Mouse (Mus musculus): ENCODE measurements at regions not wholly inside any gene's neighbourhood (a gene's known extent, or its start where the extent isn't known, plus 50 kb on each side); places are given as distances from the start of the nearest gene placed in this dataset.

- Histone ChIP-seq H3K9me3 (ENCODE audit: control insufficient read depth, low read length) (no peaks in the 10 kb centered on the region), H3K4me1 (replicated peaks; ENCODE audit: control insufficient read depth, insufficient read depth, low read length) (no peaks in the 10 kb centered on the region), H3K36me3 (ENCODE audit: control insufficient read depth, insufficient read depth, low read length) (no peaks in the 10 kb centered on the region), H3K4me2 (no peak overlapping the region), H3K4me3 (ENCODE audit: low read depth, low read length) (no peak overlapping the region), H3K27ac (ENCODE audit: low read depth, low read length) (no peak overlapping the region), H3K27me3 (replicated peaks; ENCODE audit: control insufficient read depth, insufficient read depth, low read length) (no peaks in the 10 kb centered on the region), H3K9ac (ENCODE audit: low read depth, low read length) (no peak overlapping the region)
- ATAC-seq (replicated peaks; ENCODE audit: low FRiP score): no peak
- 88% methylated on average over 3 of the region's 3 CpGs for WGBS
- no peak for DNase-seq (ENCODE audit: low spot score)
These were observed 404.2 kb upstream of the Cntn3 start for GRCm38 (mm10) chr6:102977122-102977521.

GRCm38 (mm10) chr6:103023326-103023725, 450.4 kb upstream of the Cntn3 start:
- Histone ChIP-seq H3K36me3 (ENCODE audit: control insufficient read depth, insufficient read depth, low read length) (no peaks in the 10 kb centered on the region), H3K9me3 (ENCODE audit: control insufficient read depth, low read length) (no peaks in the 10 kb centered on the region), H3K4me3 (ENCODE audit: low read depth, low read length) (no peak overlapping the region), H3K27me3 (replicated peaks; ENCODE audit: control insufficient read depth, insufficient read depth, low read length) (no peaks in the 10 kb centered on the region), H3K27ac (ENCODE audit: low read depth, low read length) (no peak overlapping the region), H3K4me2 (no peak overlapping the region), H3K9ac (ENCODE audit: low read depth, low read length) (no peak overlapping the region), H3K4me1 (replicated peaks; ENCODE audit: control insufficient read depth, insufficient read depth, low read length) (no peaks in the 10 kb centered on the region)
- 60% methylated on average over 2 of the region's 2 CpGs for WGBS
- ATAC-seq (replicated peaks; ENCODE audit: low FRiP score) (no peak), DNase-seq (ENCODE audit: low spot score) (no peak)

- DNase-seq (ENCODE audit: low spot score): no peak
- Histone ChIP-seq H3K9me3 (ENCODE audit: control insufficient read depth, low read length) (no peaks in the 10 kb centered on the region), H3K4me3 (ENCODE audit: low read depth, low read length) (no peak overlapping the region), H3K27me3 (replicated peaks; ENCODE audit: control insufficient read depth, insufficient read depth, low read length) (no peaks in the 10 kb centered on the region), H3K4me1 (replicated peaks; ENCODE audit: control insufficient read depth, insufficient read depth, low read length) (no peaks in the 10 kb centered on the region), H3K36me3 (ENCODE audit: control insufficient read depth, insufficient read depth, low read length) (no peaks in the 10 kb centered on the region), H3K9ac (ENCODE audit: low read depth, low read length) (no peak overlapping the region), H3K27ac (ENCODE audit: low read depth, low read length) (no peak overlapping the region), H3K4me2 (no peak overlapping the region)
- ATAC-seq (replicated peaks; ENCODE audit: low FRiP score): no peak
- 71% methylated on average over 2 of the region's 2 CpGs for WGBS
These were observed 451.1 kb upstream of the Cntn3 start for GRCm38 (mm10) chr6:103024006-103024405.

GRCm38 (mm10) chr6:103028150-103028549, 455.2 kb upstream of the Cntn3 start:
- no peak overlapping the region for H3K27ac ChIP-seq (ENCODE audit: low read depth, low read length)
- WGBS: 80% methylated on average over 1 of the region's 1 CpGs
- H3K9me3 ChIP-seq (ENCODE audit: control insufficient read depth, low read length): no peaks in the 10 kb centered on the region
- H3K36me3 ChIP-seq (ENCODE audit: control insufficient read depth, insufficient read depth, low read length): no peaks in the 10 kb centered on the region
- H3K9ac ChIP-seq (ENCODE audit: low read depth, low read length): no peak overlapping the region
- no peak for ATAC-seq (replicated peaks; ENCODE audit: low FRiP score)
- H3K4me1 ChIP-seq (replicated peaks; ENCODE audit: control insufficient read depth, insufficient read depth, low read length): no peaks in the 10 kb centered on the region
- H3K4me3 ChIP-seq (ENCODE audit: low read depth, low read length): no peak overlapping the region
- DNase-seq (ENCODE audit: low spot score): no peak
- no peak overlapping the region for H3K4me2 ChIP-seq
- no peaks in the 10 kb centered on the region for H3K27me3 ChIP-seq (replicated peaks; ENCODE audit: control insufficient read depth, insufficient read depth, low read length)

- Histone ChIP-seq H3K4me1 (replicated peaks; ENCODE audit: control insufficient read depth, insufficient read depth, low read length) (no peaks in the 10 kb centered on the region), H3K27ac (ENCODE audit: low read depth, low read length) (no peak overlapping the region), H3K27me3 (replicated peaks; ENCODE audit: control insufficient read depth, insufficient read depth, low read length) (no peaks in the 10 kb centered on the region), H3K9me3 (ENCODE audit: control insufficient read depth, low read length) (no peaks in the 10 kb centered on the region), H3K4me2 (no peak overlapping the region), H3K4me3 (ENCODE audit: low read depth, low read length) (no peak overlapping the region), H3K36me3 (ENCODE audit: control insufficient read depth, insufficient read depth, low read length) (no peaks in the 10 kb centered on the region), H3K9ac (ENCODE audit: low read depth, low read length) (no peak overlapping the region)
- no peak for DNase-seq (ENCODE audit: low spot score)
- WGBS: 63% methylated on average over 3 of the region's 4 CpGs
- ATAC-seq (replicated peaks; ENCODE audit: low FRiP score): no peak
These were observed 460.5 kb upstream of the Cntn3 start for GRCm38 (mm10) chr6:103033418-103033817.

- Histone ChIP-seq H3K36me3 (ENCODE audit: control insufficient read depth, insufficient read depth, low read length) (no peaks in the 10 kb centered on the region), H3K27ac (ENCODE audit: low read depth, low read length) (no peak overlapping the region), H3K9ac (ENCODE audit: low read depth, low read length) (no peak overlapping the region), H3K27me3 (replicated peaks; ENCODE audit: control insufficient read depth, insufficient read depth, low read length) (no peaks in the 10 kb centered on the region), H3K4me1 (replicated peaks; ENCODE audit: control insufficient read depth, insufficient read depth, low read length) (no peaks in the 10 kb centered on the region), H3K4me2 (no peak overlapping the region), H3K9me3 (ENCODE audit: control insufficient read depth, low read length) (no peaks in the 10 kb centered on the region), H3K4me3 (ENCODE audit: low read depth, low read length) (no peak overlapping the region)
- 31% methylated on average over 7 of the region's 7 CpGs for WGBS
- DNase-seq (ENCODE audit: low spot score): no peak
- no peak for ATAC-seq (replicated peaks; ENCODE audit: low FRiP score)
These were observed 461.0 kb upstream of the Cntn3 start for GRCm38 (mm10) chr6:103033919-103034318.

- no peaks in the 10 kb centered on the region for H3K27me3 ChIP-seq (replicated peaks; ENCODE audit: control insufficient read depth, insufficient read depth, low read length)
- H3K9me3 ChIP-seq (ENCODE audit: control insufficient read depth, low read length): no peaks in the 10 kb centered on the region
- H3K27ac ChIP-seq (ENCODE audit: low read depth, low read length): no peak overlapping the region
- no peaks in the 10 kb centered on the region for H3K36me3 ChIP-seq (ENCODE audit: control insufficient read depth, insufficient read depth, low read length)
- WGBS: 84% methylated on average over 5 of the region's 5 CpGs
- H3K4me1 ChIP-seq (replicated peaks; ENCODE audit: control insufficient read depth, insufficient read depth, low read length): no peaks in the 10 kb centered on the region
- H3K4me3 ChIP-seq (ENCODE audit: low read depth, low read length): no peak overlapping the region
- no peak overlapping the region for H3K4me2 ChIP-seq
- ATAC-seq (replicated peaks; ENCODE audit: low FRiP score) (no peak), DNase-seq (ENCODE audit: low spot score) (no peak)
- no peak overlapping the region for H3K9ac ChIP-seq (ENCODE audit: low read depth, low read length)
These were observed 449.8 kb upstream of the Chl1 start for GRCm38 (mm10) chr6:103060591-103060990.

- H3K4me1 ChIP-seq (replicated peaks; ENCODE audit: control insufficient read depth, insufficient read depth, low read length): no peaks in the 10 kb centered on the region
These were observed 404.2 kb upstream of the Chl1 start for GRCm38 (mm10) chr6:103106189-103106588.

GRCm38 (mm10) chr6:103119537-103119936, 390.8 kb upstream of the Chl1 start:
- no peak overlapping the region for H3K4me3 ChIP-seq (ENCODE audit: low read depth, low read length)
- no peaks in the 10 kb centered on the region for H3K36me3 ChIP-seq (ENCODE audit: control insufficient read depth, insufficient read depth, low read length)
- H3K4me2 ChIP-seq: no peak overlapping the region
- no peaks in the 10 kb centered on the region for H3K9me3 ChIP-seq (ENCODE audit: control insufficient read depth, low read length)
- H3K27me3 ChIP-seq (replicated peaks; ENCODE audit: control insufficient read depth, insufficient read depth, low read length): no peaks in the 10 kb centered on the region
- H3K4me1 ChIP-seq (replicated peaks; ENCODE audit: control insufficient read depth, insufficient read depth, low read length): no peaks in the 10 kb centered on the region
- 70% methylated on average over 2 of the region's 2 CpGs for WGBS
- H3K27ac ChIP-seq (ENCODE audit: low read depth, low read length): no peak overlapping the region
- no peak for DNase-seq (ENCODE audit: low spot score)
- no peak overlapping the region for H3K9ac ChIP-seq (ENCODE audit: low read depth, low read length)
- no peak for ATAC-seq (replicated peaks; ENCODE audit: low FRiP score)

More at GRCm38 (mm10) chr6:103106189-103106588, 404.2 kb upstream of the Chl1 start:
- no peak for DNase-seq (ENCODE audit: low spot score)
- no peaks in the 10 kb centered on the region for H3K27me3 ChIP-seq (replicated peaks; ENCODE audit: control insufficient read depth, insufficient read depth, low read length)
- no peak for ATAC-seq (replicated peaks; ENCODE audit: low FRiP score)
- no peaks in the 10 kb centered on the region for H3K9me3 ChIP-seq (ENCODE audit: control insufficient read depth, low read length)
- no peak overlapping the region for H3K27ac ChIP-seq (ENCODE audit: low read depth, low read length)
- WGBS: 24% methylated on average over 1 of the region's 1 CpGs
- H3K4me3 ChIP-seq (ENCODE audit: low read depth, low read length): no peak overlapping the region
- no peak overlapping the region for H3K9ac ChIP-seq (ENCODE audit: low read depth, low read length)
- no peaks in the 10 kb centered on the region for H3K36me3 ChIP-seq (ENCODE audit: control insufficient read depth, insufficient read depth, low read length)
- no peak overlapping the region for H3K4me2 ChIP-seq

Measured in liver, embryonic 11.5 days (tissue).